Mouse (Mus musculus): ENCODE measurements around the gene Sox8. TPM values are rescaled to one million over a fixed set of nuclear protein-coding genes. Genes with fewer than 3 reads are reported as not detected.
A peak's percentile ranks its signal among the peaks of the same experiment; 100 is the strongest.

Gene Sox8
- polyA plus RNA-seq, 1 experiment from 2014 or later, result 7.1 TPM

DNA sequence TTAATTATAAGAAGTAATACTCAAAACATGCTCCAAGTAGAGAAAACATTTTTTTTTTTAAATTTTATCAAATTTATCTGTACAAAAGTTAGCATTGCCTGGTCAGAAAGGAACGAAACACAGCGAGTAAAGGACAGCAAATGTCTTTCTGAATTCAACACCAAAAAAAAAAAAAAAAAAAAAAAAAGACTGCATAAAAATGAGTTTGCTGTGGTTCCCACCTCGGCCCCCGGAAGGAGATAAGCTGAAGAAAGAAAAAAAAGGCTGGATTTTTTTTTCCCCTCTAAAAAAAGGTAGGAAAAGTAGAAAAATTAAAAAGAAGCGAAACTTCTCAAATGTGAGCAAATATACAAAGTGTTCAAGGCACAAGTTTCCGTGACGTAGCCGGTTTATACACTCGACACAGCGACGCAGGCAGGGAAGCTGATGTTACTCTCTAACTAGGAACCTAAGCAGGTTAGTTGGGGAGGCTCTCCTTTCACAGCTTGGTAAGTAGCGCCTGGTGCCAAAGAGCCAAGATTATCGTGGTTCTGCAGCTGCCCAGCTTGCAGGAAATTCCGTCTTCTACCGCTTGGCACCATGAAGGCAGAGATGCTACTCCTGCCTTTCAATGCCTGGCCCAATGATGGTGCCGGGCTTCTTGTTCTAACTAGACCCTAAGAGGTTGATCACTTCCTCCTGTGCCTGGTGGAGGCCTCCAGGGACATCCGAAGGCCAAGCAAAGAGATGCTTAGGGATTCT, 4.5 kb downstream of the Sox8 start:
- no peak for ATAC-seq (ENCODE audit: low FRiP score)
- no peak overlapping the region for H3K4me3 ChIP-seq (ENCODE audit: low read depth, low read length)
- peaks cover 14% of the 10 kb centered on the region for H3K27me3 ChIP-seq (ENCODE audit: control insufficient read depth, insufficient read depth, low read length)
- no peaks in the 10 kb centered on the region for H3K9me3 ChIP-seq (ENCODE audit: control insufficient read depth, low read length)
- H3K9ac ChIP-seq (ENCODE audit: low read depth, low read length), result no peak overlapping the region
- DNase-seq (ENCODE audit: low spot score), result no peak
- H3K27ac ChIP-seq (ENCODE audit: low read depth, low read length), result no peak overlapping the region
- H3K36me3 ChIP-seq (ENCODE audit: control insufficient read depth, insufficient read depth, low read length), result no peaks in the 10 kb centered on the region
- 79% methylated on average over 17 of the region's 17 CpGs for WGBS
- peaks cover 22% of the 10 kb centered on the region for H3K4me1 ChIP-seq (replicated peaks; ENCODE audit: control insufficient read depth, insufficient read depth, low read length)
- no peak overlapping the region for H3K4me2 ChIP-seq (replicated peaks; ENCODE audit: low read depth, low read length)

GRCm38 (mm10) chr17:25565244-25565643, 5.2 kb downstream of the Sox8 start:
- WGBS, result 36% methylated on average over 6 of the region's 6 CpGs
- DNase-seq (ENCODE audit: low spot score) (no peak), ATAC-seq (ENCODE audit: low FRiP score) (no peak)
- H3K4me3 ChIP-seq (ENCODE audit: low read depth, low read length), result no peak overlapping the region
- peaks cover 22% of the 10 kb centered on the region for H3K4me1 ChIP-seq (replicated peaks; ENCODE audit: control insufficient read depth, insufficient read depth, low read length)
- H3K27me3 ChIP-seq (ENCODE audit: control insufficient read depth, insufficient read depth, low read length), result peaks cover 12% of the 10 kb centered on the region
- H3K36me3 ChIP-seq (ENCODE audit: control insufficient read depth, insufficient read depth, low read length), result no peaks in the 10 kb centered on the region
- H3K9ac ChIP-seq (ENCODE audit: low read depth, low read length), result no peak overlapping the region
- peak overlapping the region; percentile 2; the same call in 1 of the 2 replicates for H3K27ac ChIP-seq (ENCODE audit: low read depth, low read length)
- no peaks in the 10 kb centered on the region for H3K9me3 ChIP-seq (ENCODE audit: control insufficient read depth, low read length)
- H3K4me2 ChIP-seq (replicated peaks; ENCODE audit: low read depth, low read length), result no peak overlapping the region

GRCm38 (mm10) chr17:25564481-25564880, 6.0 kb downstream of the Sox8 start:
- H3K27me3 ChIP-seq (ENCODE audit: control insufficient read depth, insufficient read depth, low read length), result peaks cover 6% of the 10 kb centered on the region
- peaks cover 15% of the 10 kb centered on the region for H3K4me1 ChIP-seq (replicated peaks; ENCODE audit: control insufficient read depth, insufficient read depth, low read length)
- no peak overlapping the region for H3K9ac ChIP-seq (ENCODE audit: low read depth, low read length)
- H3K9me3 ChIP-seq (ENCODE audit: control insufficient read depth, low read length), result no peaks in the 10 kb centered on the region
- H3K36me3 ChIP-seq (ENCODE audit: control insufficient read depth, insufficient read depth, low read length), result no peaks in the 10 kb centered on the region
- no peak overlapping the region for H3K27ac ChIP-seq (ENCODE audit: low read depth, low read length)
- no peak overlapping the region for H3K4me2 ChIP-seq (replicated peaks; ENCODE audit: low read depth, low read length)
- H3K4me3 ChIP-seq (ENCODE audit: low read depth, low read length), result no peak overlapping the region
- DNase-seq (ENCODE audit: low spot score), result no peak
- ATAC-seq (ENCODE audit: low FRiP score), result no peak
- 87% methylated on average over 5 of the region's 5 CpGs for WGBS

- Histone ChIP-seq H3K36me3 (ENCODE audit: control insufficient read depth, insufficient read depth, low read length) (no peaks in the 10 kb centered on the region), H3K4me1 (replicated peaks; ENCODE audit: control insufficient read depth, insufficient read depth, low read length) (peaks cover 21% of the 10 kb centered on the region), H3K4me2 (replicated peaks; ENCODE audit: low read depth, low read length) (no peak overlapping the region), H3K9me3 (ENCODE audit: control insufficient read depth, low read length) (no peaks in the 10 kb centered on the region), H3K4me3 (ENCODE audit: low read depth, low read length) (no peak overlapping the region), H3K27ac (ENCODE audit: low read depth, low read length) (peak overlapping the region; percentile 92), H3K9ac (ENCODE audit: low read depth, low read length) (peak overlapping the region; percentile 34; the same call in 1 of the 2 replicates), H3K27me3 (ENCODE audit: control insufficient read depth, insufficient read depth, low read length) (no peaks in the 10 kb centered on the region)
- ATAC-seq (ENCODE audit: low FRiP score), result peak; percentile 94
- DNase-seq (ENCODE audit: low spot score), result peak; percentile 80
- WGBS, result 36% methylated on average over 16 of the region's 16 CpGs
Measured at GRCm38 (mm10) chr17:25561223-25562028, 9.1 kb downstream of the Sox8 start.

DNA sequence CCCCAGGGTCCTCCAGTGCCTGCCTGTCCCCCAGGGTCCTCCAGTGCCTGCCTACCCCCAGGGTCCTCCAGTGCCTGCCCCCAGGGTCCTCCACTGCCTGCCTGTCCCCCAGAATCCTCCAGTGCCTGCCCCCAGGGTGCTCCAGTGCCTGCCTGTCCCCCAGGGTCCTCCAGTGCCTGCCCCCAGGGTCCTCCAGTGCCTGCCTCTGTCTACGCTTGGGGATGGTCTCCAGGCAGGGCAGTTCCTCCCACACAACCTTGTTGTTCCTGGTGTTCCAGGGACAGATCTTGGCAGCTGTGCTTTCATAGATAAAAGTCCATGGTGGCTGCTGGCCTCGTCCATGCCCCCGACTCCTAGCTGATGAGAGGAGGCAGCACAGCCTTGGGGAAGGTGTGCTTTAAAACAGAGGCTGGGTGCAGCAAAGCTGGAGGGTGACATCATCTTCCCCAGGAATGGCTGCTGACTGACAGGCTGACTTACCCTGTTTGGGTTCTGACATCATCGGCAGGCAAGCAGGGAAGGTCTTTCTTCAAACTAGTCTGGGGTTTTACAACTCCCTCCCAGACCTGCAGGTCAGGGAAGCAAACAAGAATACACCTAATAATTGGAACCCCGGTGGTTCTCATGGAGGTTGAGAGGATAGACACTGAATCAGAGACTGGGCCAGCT, 9.8 kb downstream of the Sox8 start:
- H3K4me2 ChIP-seq (replicated peaks; ENCODE audit: low read depth, low read length), result no peak overlapping the region
- 39% methylated on average over 5 of the region's 5 CpGs for WGBS
- H3K27me3 ChIP-seq (ENCODE audit: control insufficient read depth, insufficient read depth, low read length), result no peaks in the 10 kb centered on the region
- ATAC-seq (ENCODE audit: low FRiP score) (no peak), DNase-seq (ENCODE audit: low spot score) (no peak)
- peaks cover 28% of the 10 kb centered on the region for H3K4me1 ChIP-seq (replicated peaks; ENCODE audit: control insufficient read depth, insufficient read depth, low read length)
- H3K27ac ChIP-seq (ENCODE audit: low read depth, low read length), result peak overlapping the region; percentile 92
- H3K9ac ChIP-seq (ENCODE audit: low read depth, low read length), result peak overlapping the region; percentile 34
- no peak overlapping the region for H3K4me3 ChIP-seq (ENCODE audit: low read depth, low read length)
- H3K36me3 ChIP-seq (ENCODE audit: control insufficient read depth, insufficient read depth, low read length), result no peaks in the 10 kb centered on the region
- no peaks in the 10 kb centered on the region for H3K9me3 ChIP-seq (ENCODE audit: control insufficient read depth, low read length)

- ATAC-seq (ENCODE audit: low FRiP score), result no peak
- Histone ChIP-seq H3K27ac (ENCODE audit: low read depth, low read length) (no peak overlapping the region; the same call in 1 of the 2 replicates), H3K9ac (ENCODE audit: low read depth, low read length) (no peak overlapping the region), H3K4me2 (replicated peaks; ENCODE audit: low read depth, low read length) (no peak overlapping the region), H3K4me1 (replicated peaks; ENCODE audit: control insufficient read depth, insufficient read depth, low read length) (peaks cover 24% of the 10 kb centered on the region), H3K9me3 (ENCODE audit: control insufficient read depth, low read length) (no peaks in the 10 kb centered on the region), H3K36me3 (ENCODE audit: control insufficient read depth, insufficient read depth, low read length) (no peaks in the 10 kb centered on the region), H3K27me3 (ENCODE audit: control insufficient read depth, insufficient read depth, low read length) (no peaks in the 10 kb centered on the region), H3K4me3 (ENCODE audit: low read depth, low read length) (no peak overlapping the region)
- 50% methylated on average over 4 of the region's 4 CpGs for WGBS
- DNase-seq (ENCODE audit: low spot score), result no peak
Measured at GRCm38 (mm10) chr17:25559634-25560033, 10.9 kb downstream of the Sox8 start.

DNA sequence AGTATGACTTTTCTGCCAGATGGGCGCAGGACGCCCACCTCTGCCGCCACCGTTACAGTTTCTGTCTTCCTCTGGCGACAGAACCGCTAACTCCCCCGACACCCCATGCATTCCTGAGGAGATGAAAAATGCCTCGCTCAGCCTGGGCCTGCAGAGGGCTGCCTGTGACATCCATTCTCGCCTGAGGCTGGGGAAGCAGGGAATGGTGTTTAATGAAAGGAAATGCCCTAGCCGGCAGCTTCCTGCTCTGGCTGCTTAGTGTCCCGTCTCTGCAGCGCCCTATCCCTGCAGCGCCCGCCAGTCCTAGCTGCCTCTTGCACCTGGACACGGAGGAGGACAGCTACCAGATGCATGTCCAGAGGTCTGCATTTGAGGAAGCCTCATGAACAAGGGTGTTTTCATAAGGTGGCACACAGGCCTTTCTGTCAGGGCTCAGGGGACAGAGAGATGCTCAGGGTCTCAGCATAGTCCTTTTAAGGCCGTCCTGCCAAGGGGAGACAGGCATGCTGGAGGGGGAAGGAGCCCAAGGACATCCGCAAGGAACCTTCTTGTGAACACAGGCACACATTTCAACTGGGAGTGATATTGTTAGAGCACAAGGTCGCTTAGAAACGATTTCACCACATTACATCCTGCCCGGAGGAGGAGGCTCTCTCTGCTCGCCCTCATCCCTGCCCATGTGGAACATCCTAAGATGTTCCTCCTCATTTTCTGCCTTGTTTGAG, 13.7 kb downstream of the Sox8 start:
- peak; percentile 15; the same call in 1 of the 2 replicates for ATAC-seq (ENCODE audit: low FRiP score)
- peak overlapping the region; percentile 64 for H3K9ac ChIP-seq (ENCODE audit: low read depth, low read length)
- H3K27me3 ChIP-seq (ENCODE audit: control insufficient read depth, insufficient read depth, low read length), result 0 out of 2 replicates have a peak, but pooled peaks cover 2% of the 10 kb centered on the region
- peak overlapping the region; percentile 28 for H3K4me3 ChIP-seq (ENCODE audit: low read depth, low read length)
- H3K27ac ChIP-seq (ENCODE audit: low read depth, low read length), result peak overlapping the region; percentile 76
- WGBS, result 14% methylated on average over 21 of the region's 21 CpGs
- no peaks in the 10 kb centered on the region for H3K36me3 ChIP-seq (ENCODE audit: control insufficient read depth, insufficient read depth, low read length)
- peaks cover 24% of the 10 kb centered on the region for H3K4me1 ChIP-seq (replicated peaks; ENCODE audit: control insufficient read depth, insufficient read depth, low read length)
- H3K4me2 ChIP-seq (replicated peaks; ENCODE audit: low read depth, low read length), result peak overlapping the region; percentile 63
- DNase-seq (ENCODE audit: low spot score), result peak; percentile 68
- H3K9me3 ChIP-seq (ENCODE audit: control insufficient read depth, low read length), result no peaks in the 10 kb centered on the region
